Mouse (Mus musculus) thymus, postnatal 0 days (tissue): ENCODE results near the gene Pbrm1. TPM values are rescaled to one million over a fixed set of nuclear protein-coding genes. Genes with fewer than 3 reads are reported as not detected.

Experiments used
- DNase-seq: peaks from one replicate; pipeline ENCODE4 v3.0.0-alpha.2; 2015; ENCODE audit warnings: low spot score
- polyA plus RNA-seq: library from polyadenylated mRNA; unstranded; fragments of >200 nt; fragmentation: Nextera tagmentation; extraction: Ambion mirVana; gene quantifications from 2 replicates; pipeline ENCODE4 v1.2.1, GENCODE M21; 2015

The Pbrm1 gene
- polyA plus RNA-seq = 103 and 128 TPM in 2 replicates

DNA sequence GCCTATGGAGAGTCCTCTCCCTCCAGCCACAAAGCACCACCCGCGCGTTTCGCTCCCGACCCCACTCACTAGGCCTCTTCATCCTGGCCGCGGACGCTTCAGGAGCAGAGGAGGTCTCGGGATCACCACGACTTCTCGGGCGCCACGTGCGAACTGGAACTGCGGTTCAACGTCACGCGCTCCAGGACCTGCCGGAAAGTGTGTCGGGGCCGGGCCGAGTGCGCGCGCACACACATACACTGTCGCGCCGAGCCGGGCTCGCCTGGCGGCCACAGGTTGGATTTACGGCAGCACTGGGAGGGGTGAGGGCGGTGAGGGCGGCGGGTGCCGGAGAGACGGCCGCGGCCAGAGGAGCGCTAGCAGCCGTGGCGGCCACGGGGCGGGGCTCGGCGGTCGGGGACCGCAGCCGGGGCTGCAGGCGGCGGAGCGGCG is at the start of gene Pbrm1, which contains the start of gene Gnl3:
TSS of gene Pbrm1 (plus strand) at position 279 of the 432 bp plus-strand sequence.
TSS of gene Gnl3 (minus strand) at position 293 of the 432 bp plus-strand sequence.
- peak; percentile 96 for DNase-seq

DNA sequence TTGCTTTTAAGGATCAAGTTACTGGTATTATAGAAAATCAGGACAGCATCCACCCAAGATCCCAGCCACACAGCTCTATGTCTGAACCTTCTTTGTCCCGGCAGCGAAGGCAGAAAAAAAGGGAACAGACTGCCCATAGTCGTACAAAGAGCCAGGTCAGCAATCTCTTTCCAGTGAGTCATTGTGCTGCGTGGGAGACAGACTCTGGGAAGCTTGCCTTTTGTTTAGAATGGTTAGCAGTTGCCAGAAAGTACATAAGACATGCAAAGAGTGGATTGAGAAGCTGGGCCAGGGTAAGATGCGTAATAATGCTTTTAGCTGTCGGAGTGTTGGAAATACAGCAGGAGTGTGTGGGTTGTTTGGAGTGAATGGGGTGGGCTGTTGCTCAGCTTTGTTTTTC is 44.7 kb upstream of the Pbrm1 start:
- DNase-seq = no peak

GRCm38 (mm10) chr14:30976222-30976621 is 42.7 kb upstream of the Pbrm1 start:
- no peak for DNase-seq

- DNase-seq = no peak
Measured at GRCm38 (mm10) chr14:30996417-30996816, 22.5 kb upstream of the Pbrm1 start.

- DNase-seq = no peak
Measured at GRCm38 (mm10) chr14:31000356-31000755, 18.6 kb upstream of the Pbrm1 start.

DNA sequence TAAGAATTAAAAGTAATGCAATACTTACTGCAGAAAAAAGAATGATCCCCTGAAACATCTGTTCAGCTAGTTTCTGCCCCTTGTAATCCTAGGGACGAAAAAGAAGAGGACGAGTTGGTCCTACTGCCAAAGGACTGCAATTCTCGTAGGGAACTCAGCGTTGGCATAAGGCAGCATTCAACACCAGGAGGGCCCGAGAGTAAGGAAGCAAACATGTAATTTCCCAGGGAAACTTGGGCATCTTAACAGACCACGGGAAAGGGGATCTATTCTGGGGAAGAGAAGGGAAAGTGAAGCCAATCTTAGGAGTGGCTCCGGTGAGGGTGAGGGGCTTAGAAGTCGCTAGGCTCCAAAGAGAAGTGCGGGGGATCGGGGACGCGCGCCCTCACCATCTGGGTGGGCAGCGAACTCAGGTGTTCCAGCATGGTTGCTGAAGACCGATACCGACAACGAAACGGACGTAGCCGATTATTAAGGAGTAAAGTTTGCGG is 18.1 kb upstream of the Pbrm1 start:
- no peak for DNase-seq

DNA sequence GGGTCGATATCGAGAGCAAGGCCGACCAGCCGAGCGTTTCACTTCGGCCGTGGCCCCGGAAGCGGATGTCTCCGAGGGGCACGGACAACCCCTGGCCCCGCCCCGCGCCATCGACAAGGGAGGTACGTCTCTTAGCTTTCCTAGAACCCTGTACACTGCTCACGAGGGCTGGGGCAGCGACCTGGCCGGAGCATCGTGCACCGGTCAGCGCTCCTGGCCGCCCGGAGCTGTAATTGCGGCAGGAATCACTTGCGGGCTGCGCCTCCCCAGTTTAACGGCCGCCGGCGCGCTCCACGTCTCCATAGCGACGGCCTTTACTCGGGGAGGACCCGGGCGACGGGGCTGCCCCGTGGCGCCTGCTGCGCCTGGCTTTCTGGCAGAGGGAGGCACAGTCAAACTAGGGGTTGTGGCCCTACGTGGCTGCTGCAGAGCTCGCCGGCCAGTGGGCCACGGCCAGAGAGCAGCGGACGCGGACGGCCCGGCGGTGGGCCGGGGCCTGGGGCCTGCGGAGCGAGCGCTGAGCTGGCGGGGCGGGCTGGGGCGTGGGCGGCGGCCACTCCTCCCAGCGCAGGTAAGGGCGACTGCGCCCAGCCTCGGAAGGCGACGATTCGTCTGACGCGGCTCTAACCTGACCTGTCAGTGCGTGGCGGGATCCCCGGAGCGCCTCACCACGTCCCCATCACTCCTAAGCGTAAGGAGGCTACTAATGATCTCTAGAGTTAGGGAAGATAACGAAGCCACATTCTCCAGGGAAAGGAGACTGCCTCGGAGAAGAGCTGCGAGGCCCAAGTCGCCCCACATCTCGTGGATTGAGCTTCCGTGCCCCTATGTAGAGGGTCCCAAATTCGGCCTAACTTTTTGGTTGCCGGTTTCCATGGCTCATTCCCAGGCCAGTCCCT is 17.4 kb upstream of the Pbrm1 start, which contains the start of the genes Glt8d1 and Spcs1:
TSS of gene Glt8d1 (plus strand) at position 94 of the 899 bp plus-strand sequence.
TSS of gene Spcs1 (minus strand) at position 366 of the 899 bp plus-strand sequence.
- peak; percentile 82 for DNase-seq

DNA sequence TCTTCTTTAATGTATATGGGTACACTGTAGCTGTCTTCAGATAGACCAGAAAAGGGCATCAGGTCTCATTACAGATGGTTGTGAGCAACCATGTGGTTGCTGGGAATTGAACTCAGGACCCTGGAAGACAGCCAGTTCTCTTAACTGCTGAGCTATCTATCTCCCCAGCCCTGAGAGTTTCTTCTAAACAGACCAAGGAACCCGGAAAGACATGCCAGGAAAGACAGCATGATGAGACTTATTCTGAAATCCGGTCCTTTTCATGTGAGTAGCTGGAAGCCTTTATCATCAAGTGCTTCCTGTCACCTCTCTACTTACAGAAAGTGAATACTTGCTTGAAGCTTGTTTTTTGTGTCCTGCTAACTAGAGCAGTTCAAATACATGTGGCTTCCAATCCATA is 14.4 kb upstream of the Pbrm1 start:
- no peak for DNase-seq

GRCm38 (mm10) chr14:31006779-31007178 is 12.2 kb upstream of the Pbrm1 start:
- no peak for DNase-seq

DNA sequence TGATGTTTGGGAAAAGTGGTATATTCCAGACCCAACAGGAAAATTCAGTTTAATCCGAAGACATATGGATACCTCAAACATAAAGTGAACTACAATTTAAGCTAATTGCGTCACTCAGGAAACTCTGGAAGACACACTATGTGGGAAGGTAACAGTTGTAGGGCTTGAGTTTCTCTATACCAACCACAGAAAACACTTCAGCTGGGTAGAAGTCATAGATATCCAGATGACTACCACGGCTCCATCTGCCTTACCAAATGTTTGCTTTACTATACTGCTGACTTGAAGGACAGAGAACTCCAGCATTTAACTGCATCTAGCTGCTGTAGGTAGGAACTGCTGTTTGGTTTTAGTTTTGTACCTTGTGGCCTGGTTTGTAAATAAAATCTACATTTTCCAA is 7.3 kb upstream of the Pbrm1 start:
- no peak for DNase-seq

DNA sequence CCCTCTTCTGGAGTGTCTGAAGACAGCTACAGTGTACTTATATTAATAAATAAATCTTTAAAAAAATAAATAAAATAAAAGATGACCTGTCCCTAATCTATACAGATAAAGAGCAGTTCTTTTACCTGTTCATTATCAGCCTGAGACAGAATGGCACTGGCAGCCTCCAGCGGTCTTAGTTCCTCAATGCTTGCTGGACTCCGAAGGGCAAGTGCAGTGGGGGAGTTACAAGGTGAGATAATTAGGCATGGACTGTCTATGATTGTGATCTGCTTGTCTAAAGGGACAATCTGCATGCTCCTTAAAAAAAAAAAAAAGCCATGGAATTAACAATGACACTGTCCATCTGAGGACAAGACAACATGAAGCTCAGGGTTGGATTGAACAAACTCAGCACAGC is 5.0 kb upstream of the Pbrm1 start:
- no peak for DNase-seq

GRCm38 (mm10) chr14:31016063-31016462 is 2.9 kb upstream of the Pbrm1 start:
- no peak for DNase-seq

DNA sequence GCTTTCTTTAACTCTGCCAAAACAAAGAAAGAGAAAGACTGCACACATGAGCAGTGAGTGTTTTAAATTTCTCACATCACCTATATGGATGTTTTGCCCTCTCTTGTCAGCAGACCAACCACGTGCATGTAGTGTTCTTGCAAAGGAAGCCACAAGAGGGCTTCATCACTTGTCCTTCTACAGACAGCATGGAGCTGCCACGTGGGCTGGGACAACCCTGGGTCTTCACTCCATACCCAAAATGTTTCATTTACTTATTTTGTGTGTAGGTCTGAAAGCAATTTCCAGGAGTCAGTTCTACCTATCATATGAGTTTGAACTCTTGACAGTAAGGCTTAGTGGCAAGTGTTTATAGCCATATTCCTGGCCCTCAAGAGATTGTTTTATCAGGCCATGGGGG is 1.1 kb upstream of the Pbrm1 start:
- peak; percentile 57 for DNase-seq

GRCm38 (mm10) chr14:31019331-31020205 is 630 bp downstream of the Pbrm1 start:
- DNase-seq = peak; percentile 91

GRCm38 (mm10) chr14:31022579-31022978 is 3.6 kb downstream of the Pbrm1 start:
- no peak for DNase-seq

DNA sequence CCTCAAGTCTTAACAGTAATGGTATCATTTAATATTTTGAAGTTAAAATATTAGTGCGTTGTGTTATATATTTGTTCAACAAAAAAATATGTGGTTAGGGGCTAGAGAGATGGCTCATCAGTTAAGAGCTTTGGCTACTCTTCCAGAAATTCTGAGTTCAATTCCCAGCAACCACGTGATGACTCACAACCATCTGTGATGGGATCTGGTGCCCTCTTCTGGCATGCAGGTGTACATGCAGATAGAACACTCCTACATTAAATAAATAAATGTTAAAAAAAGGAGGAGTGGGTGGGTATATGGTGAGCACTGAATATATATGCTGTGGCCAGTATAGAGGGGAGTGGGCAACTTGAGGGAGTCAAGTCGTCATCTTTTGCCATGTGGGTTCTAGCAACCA is 6.8 kb downstream of the Pbrm1 start:
- DNase-seq = no peak

GRCm38 (mm10) chr14:31045296-31045695 is 26.4 kb downstream of the Pbrm1 start:
- no peak for DNase-seq

GRCm38 (mm10) chr14:31045817-31046216 is 26.9 kb downstream of the Pbrm1 start:
- no peak for DNase-seq

DNA sequence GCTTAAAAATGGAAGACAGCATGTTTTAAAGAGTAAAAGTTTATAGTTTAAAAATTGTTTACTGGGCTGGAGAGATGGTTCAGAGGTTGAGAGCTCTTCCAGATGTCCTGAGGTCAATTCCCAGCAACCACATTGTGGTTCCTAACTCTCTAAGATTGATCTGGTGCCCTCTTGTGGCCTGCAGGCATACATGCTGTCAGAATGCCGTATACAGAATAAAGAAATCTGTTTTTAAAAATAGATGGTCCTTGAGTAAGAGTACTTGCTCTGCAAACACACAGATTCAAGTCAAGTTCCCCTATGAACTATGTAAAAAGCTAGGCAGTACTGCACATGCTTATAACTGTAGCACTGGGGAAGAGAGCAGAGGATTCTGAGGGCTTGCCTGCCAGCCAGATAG is 43.3 kb downstream of the Pbrm1 start:
- DNase-seq = peak; percentile 11

- DNase-seq = no peak
Measured at GRCm38 (mm10) chr14:31069086-31069733, 50.3 kb downstream of the Pbrm1 start.

GRCm38 (mm10) chr14:31078597-31079208 is 59.8 kb downstream of the Pbrm1 start:
- no peak for DNase-seq
